Mouse (Mus musculus): ENCODE results near the gene Taf8. TPM values are rescaled to one million over a fixed set of nuclear protein-coding genes. Genes with fewer than 3 reads are reported as not detected.
A peak's percentile ranks its signal among the peaks of the same experiment; 100 is the strongest.
"Not testable (repeated sequence)": the region's sequence is repeated elsewhere in the genome, so short reads cannot be mapped to it uniquely, and the experiment has no call there.

Gene Taf8
- total RNA-seq, 1 experiment, result 40.0 TPM

GRCm38 (mm10) chr17:47504228-47504627 is 2.1 kb upstream of the Taf8 start:
- no peak for DNase-seq (ENCODE audit: low read depth, low spot score)
- in situ Hi-C loops (cut with MboI; ENCODE audit: low sequenced_read_pairs in 2 of 2, unreplicated experiment in 2 of 2), result no loop called here
- H3K4me1 ChIP-seq (ENCODE audit: control insufficient read depth in 2 of 2, insufficient read depth in 2 of 2, low read length in 2 of 2, poor library complexity in 1 of 2), result peaks cover 9 to 22% of the 10 kb centered on the region in 2 experiments
- H3K9me3 ChIP-seq (ENCODE audit: control insufficient read depth, insufficient read depth, low read depth, low read length), result no peaks in the 10 kb centered on the region
- peak overlapping the region; percentile 80 for H3K27ac ChIP-seq (ENCODE audit: insufficient read depth, low read depth, low read length, poor library complexity, severe bottlenecking)
- H3K36me3 ChIP-seq (ENCODE audit: control insufficient read depth, insufficient read depth, low read length, poor library complexity, severe bottlenecking), result peaks cover 11% of the 10 kb centered on the region
- peak overlapping the region; percentile 32 to 51; a peak in 2 of 4 replicates for H3K4me3 ChIP-seq (ENCODE audit: insufficient read depth in 1 of 2, low read depth in 1 of 2, low read length in 2 of 2, poor library complexity in 1 of 2, severe bottlenecking in 1 of 2)
- H3K9ac ChIP-seq (ENCODE audit: insufficient read depth, low read depth, low read length, poor library complexity, severe bottlenecking), result peak overlapping the region; percentile 11; the same call in 1 of the 2 replicates
- TF ChIP-seq ZNF384 (IDR thresholded peaks at IDR 0.05; ENCODE audit: low read depth, low read length) (no peak), MAFK (IDR thresholded peaks at IDR 0.05; ENCODE audit: insufficient read depth, low read depth, low read length) (no peak), ZC3H11A (IDR thresholded peaks at IDR 0.05; ENCODE audit: borderline replicate concordance, low read depth, low read length) (no peak), CHD2 (IDR thresholded peaks at IDR 0.05; ENCODE audit: low read depth, low read length) (no peak), HCFC1 (IDR thresholded peaks at IDR 0.05; ENCODE audit: borderline replicate concordance, insufficient read depth, low read length) (no peak)

GRCm38 (mm10) chr17:47503689-47504088 is 1.6 kb upstream of the Taf8 start:
- Histone ChIP-seq H3K9me3 (ENCODE audit: control insufficient read depth, insufficient read depth, low read depth, low read length) (no peaks in the 10 kb centered on the region), H3K27ac (ENCODE audit: insufficient read depth, low read depth, low read length, poor library complexity, severe bottlenecking) (peak overlapping the region; percentile 80; the same call in 1 of the 2 replicates), H3K9ac (ENCODE audit: insufficient read depth, low read depth, low read length, poor library complexity, severe bottlenecking) (no peak overlapping the region), H3K36me3 (ENCODE audit: control insufficient read depth, insufficient read depth, low read length, poor library complexity, severe bottlenecking) (peaks cover 14% of the 10 kb centered on the region), H3K4me1 (ENCODE audit: control insufficient read depth in 2 of 2, insufficient read depth in 2 of 2, low read length in 2 of 2, poor library complexity in 1 of 2) (peaks cover 9 to 22% of the 10 kb centered on the region in 2 experiments), H3K4me3 (ENCODE audit: insufficient read depth in 1 of 2, low read depth in 1 of 2, low read length in 2 of 2, poor library complexity in 1 of 2, severe bottlenecking in 1 of 2) (no peak overlapping the region)
- in situ Hi-C loops (cut with MboI; ENCODE audit: low sequenced_read_pairs in 2 of 2, unreplicated experiment in 2 of 2), result no loop called here
- TF ChIP-seq ZNF384 (IDR thresholded peaks at IDR 0.05; ENCODE audit: low read depth, low read length), result no peak
- no peak for DNase-seq (ENCODE audit: low read depth, low spot score)

GRCm38 (mm10) chr17:47502707-47503045 is 584 bp upstream of the Taf8 start:
- H3K9me3 ChIP-seq (ENCODE audit: control insufficient read depth, insufficient read depth, low read depth, low read length); in situ Hi-C loops (cut with MboI; ENCODE audit: low sequenced_read_pairs in 2 of 2, unreplicated experiment in 2 of 2); H3K9ac ChIP-seq (ENCODE audit: insufficient read depth, low read depth, low read length, poor library complexity, severe bottlenecking); DNase-seq (ENCODE audit: low read depth, low spot score): not testable (repeated sequence)
- H3K4me3 ChIP-seq (ENCODE audit: insufficient read depth in 1 of 2, low read depth in 1 of 2, low read length in 2 of 2, poor library complexity in 1 of 2, severe bottlenecking in 1 of 2), result peak overlapping the region; percentile 30 to 99; a peak in 2 of 4 replicates
- H3K27ac ChIP-seq (ENCODE audit: insufficient read depth, low read depth, low read length, poor library complexity, severe bottlenecking), result peak overlapping the region; percentile 81; the same call in 1 of the 2 replicates
- H3K4me1 ChIP-seq (ENCODE audit: control insufficient read depth in 2 of 2, insufficient read depth in 2 of 2, low read length in 2 of 2, poor library complexity in 1 of 2), result peaks cover 7 to 21% of the 10 kb centered on the region in 2 experiments
- H3K36me3 ChIP-seq (ENCODE audit: control insufficient read depth, insufficient read depth, low read length, poor library complexity, severe bottlenecking), result peaks cover 22% of the 10 kb centered on the region

GRCm38 (mm10) chr17:47501531-47501930 is 561 bp downstream of the Taf8 start:
- no peaks in the 10 kb centered on the region for H3K9me3 ChIP-seq (ENCODE audit: control insufficient read depth, insufficient read depth, low read depth, low read length)
- H3K27ac ChIP-seq (ENCODE audit: insufficient read depth, low read depth, low read length, poor library complexity, severe bottlenecking), result no peak overlapping the region
- H3K4me1 ChIP-seq (ENCODE audit: control insufficient read depth in 2 of 2, insufficient read depth in 2 of 2, low read length in 2 of 2, poor library complexity in 1 of 2), result peaks cover 6 to 18% of the 10 kb centered on the region in 2 experiments; a peak in 2 of 4 replicates
- H3K36me3 ChIP-seq (ENCODE audit: control insufficient read depth, insufficient read depth, low read length, poor library complexity, severe bottlenecking), result peaks cover 28% of the 10 kb centered on the region
- peak overlapping the region; percentile 78 for H3K9ac ChIP-seq (ENCODE audit: insufficient read depth, low read depth, low read length, poor library complexity, severe bottlenecking)
- peak overlapping the region; percentile 95 to 99 for H3K4me3 ChIP-seq (ENCODE audit: insufficient read depth in 1 of 2, low read depth in 1 of 2, low read length in 2 of 2, poor library complexity in 1 of 2, severe bottlenecking in 1 of 2)
- in situ Hi-C loops (cut with MboI; ENCODE audit: low sequenced_read_pairs in 2 of 2, unreplicated experiment in 2 of 2), result no loop called here
- no peak for DNase-seq (ENCODE audit: low read depth, low spot score)
- TF ChIP-seq HCFC1 (IDR thresholded peaks at IDR 0.05; ENCODE audit: borderline replicate concordance, insufficient read depth, low read length), result no peak
- no peak for TF ChIP-seq ZC3H11A (IDR thresholded peaks at IDR 0.05; ENCODE audit: borderline replicate concordance, low read depth, low read length)
- no peak for TF ChIP-seq ZNF384 (IDR thresholded peaks at IDR 0.05; ENCODE audit: low read depth, low read length)

GRCm38 (mm10) chr17:47494132-47494531 is 8.0 kb downstream of the Taf8 start:
- H3K36me3 ChIP-seq (ENCODE audit: control insufficient read depth, insufficient read depth, low read length, poor library complexity, severe bottlenecking), result peaks cover 79% of the 10 kb centered on the region

More at GRCm38 (mm10) chr17:47494132-47494531, 8.0 kb downstream of the Taf8 start:
- no peak for DNase-seq (ENCODE audit: low read depth, low spot score)
- no peak overlapping the region for H3K27ac ChIP-seq (ENCODE audit: insufficient read depth, low read depth, low read length, poor library complexity, severe bottlenecking)
- no peak overlapping the region for H3K9ac ChIP-seq (ENCODE audit: insufficient read depth, low read depth, low read length, poor library complexity, severe bottlenecking)
- H3K4me3 ChIP-seq (ENCODE audit: insufficient read depth in 1 of 2, low read depth in 1 of 2, low read length in 2 of 2, poor library complexity in 1 of 2, severe bottlenecking in 1 of 2), result no peak overlapping the region
- in situ Hi-C loops (cut with MboI; ENCODE audit: low sequenced_read_pairs in 2 of 2, unreplicated experiment in 2 of 2), result no loop called here
- TF ChIP-seq CHD2 (IDR thresholded peaks at IDR 0.05; ENCODE audit: low read depth, low read length) (no peak), HCFC1 (IDR thresholded peaks at IDR 0.05; ENCODE audit: borderline replicate concordance, insufficient read depth, low read length) (no peak), ZC3H11A (IDR thresholded peaks at IDR 0.05; ENCODE audit: borderline replicate concordance, low read depth, low read length) (no peak), ZNF384 (IDR thresholded peaks at IDR 0.05; ENCODE audit: low read depth, low read length) (no peak), MAFK (IDR thresholded peaks at IDR 0.05; ENCODE audit: insufficient read depth, low read depth, low read length) (no peak)
- H3K9me3 ChIP-seq (ENCODE audit: control insufficient read depth, insufficient read depth, low read depth, low read length), result no peaks in the 10 kb centered on the region
- H3K4me1 ChIP-seq (ENCODE audit: control insufficient read depth in 2 of 2, insufficient read depth in 2 of 2, low read length in 2 of 2, poor library complexity in 1 of 2), result peaks cover 0 to 19% of the 10 kb centered on the region in 2 experiments; a peak in 1 of 4 replicates

Measured in ES-E14 (cell line).